Mouse (Mus musculus) liver, embryonic 12.5 days (tissue): ENCODE results near the gene 2410004B18Rik. TPM values are rescaled to one million over a fixed set of nuclear protein-coding genes. Genes with fewer than 3 reads are reported as not detected.

ENCODE experiments used
- ATAC-seq: fragments of 200-750 bp; cut with Nextera tagmentation; 2 replicates; pipeline ENCODE4 v1.8.0; 2017; ENCODE audit warnings: moderate number of reproducible peaks, mild to moderate bottlenecking, moderate library complexity
- H3K27ac ChIP-seq: fragments of 300-500 bp; sonication (generic); 2 replicates; pipeline ENCODE4 v1.5.1; 2016; ENCODE audit warnings: mild to moderate bottlenecking
- H3K27me3 ChIP-seq: fragments of 300-500 bp; sonication (generic); replicated peaks from 2 replicates; pipeline ENCODE4 v1.6.1; 2016; ENCODE audit warnings: mild to moderate bottlenecking, moderate library complexity
- H3K36me3 ChIP-seq: fragments of 300-500 bp; sonication (generic); 2 replicates; pipeline ENCODE4 v1.6.1; 2016; ENCODE audit warnings: mild to moderate bottlenecking, moderate library complexity
- H3K4me1 ChIP-seq: fragments of 300-500 bp; sonication (generic); 2 replicates; pipeline ENCODE4 v1.6.1; 2016
- H3K4me2 ChIP-seq: fragments of 300-500 bp; sonication (generic); 2 replicates; pipeline ENCODE4 v1.6.1; 2016; ENCODE audit warnings: mild to moderate bottlenecking, moderate library complexity
- H3K4me3 ChIP-seq: fragments of 300-500 bp; sonication (generic); 2 replicates; pipeline ENCODE4 v1.5.1; 2016; ENCODE audit warnings: mild to moderate bottlenecking, moderate library complexity
- H3K9ac ChIP-seq: fragments of 300-500 bp; sonication (generic); 2 replicates; pipeline ENCODE4 v1.6.1; 2016; ENCODE audit warnings: mild to moderate bottlenecking, moderate library complexity
- H3K9me3 ChIP-seq: fragments of 300-500 bp; sonication (generic); replicated peaks from 2 replicates; pipeline ENCODE4 v1.6.1; 2016; ENCODE audit warnings: mild to moderate bottlenecking, moderate library complexity
- WGBS: fragments of 180-500 bp; shearing (Covaris S2); methylation state at CpG from one replicate; pipeline ENCODE4 v1.1.7; 2016; ENCODE audit not compliant: insufficient replicate concordance; 5-methylcytosine and 5-hydroxymethylcytosine counted together
- polyA plus RNA-seq: library from polyadenylated mRNA; unstranded; fragments of >200 nt; fragmentation: Nextera tagmentation; extraction: Ambion mirVana; gene quantifications from 2 replicates; pipeline ENCODE4 v1.2.1, GENCODE M21; 2016

2410004B18Rik gene
- 25.6 and 27.4 TPM in 2 replicates for polyA plus RNA-seq

DNA sequence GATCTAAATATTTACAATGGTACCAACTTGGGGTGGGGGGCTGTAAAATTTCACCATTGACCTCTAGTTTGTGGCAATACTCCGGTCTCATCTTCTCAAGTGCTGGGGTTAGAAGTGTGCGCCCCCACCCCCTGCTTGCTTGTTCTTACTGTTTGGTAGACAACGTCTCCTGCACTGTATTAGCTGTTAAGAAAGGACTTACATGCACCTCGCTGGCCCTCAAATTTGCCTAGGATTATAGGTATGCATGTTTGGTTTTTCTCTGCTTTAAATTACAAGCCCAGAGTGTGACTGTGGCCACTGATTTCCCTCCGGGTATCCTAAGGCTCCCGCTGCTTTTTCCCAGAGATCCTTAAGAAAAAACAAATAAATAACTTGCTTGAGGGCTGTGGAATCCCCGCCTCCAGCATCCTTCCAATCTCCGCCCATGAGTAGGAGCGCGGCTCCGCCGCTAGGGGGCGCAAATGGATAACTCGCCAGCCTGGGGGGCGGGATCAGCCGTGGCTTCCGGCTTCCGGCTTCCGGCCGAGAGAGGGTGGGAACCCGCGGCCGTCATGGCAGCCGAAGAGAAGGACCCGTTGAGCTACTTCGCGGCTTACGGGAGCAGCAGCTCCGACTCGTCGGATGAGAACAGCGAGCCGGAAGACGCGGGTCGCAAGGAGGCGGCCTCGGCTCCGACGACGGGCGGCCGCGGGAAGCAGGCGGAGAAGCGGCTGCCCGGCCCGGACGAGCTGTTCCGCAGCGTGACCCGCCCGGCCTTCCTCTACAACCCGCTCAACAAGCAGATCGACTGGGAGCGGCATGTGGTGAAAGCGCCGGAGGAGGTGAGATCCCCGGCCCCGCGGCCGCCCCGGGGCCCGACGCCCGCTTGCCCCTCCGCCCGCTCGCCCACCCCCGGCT is at the start of gene 2410004B18Rik:
Gene 2410004B18Rik (plus strand): TSS at position 510 of the 900 bp plus-strand sequence.
- H3K9me3 ChIP-seq: no peaks in the 10 kb centered on the region
- H3K4me2 ChIP-seq: peak within 1 kb of the TSS; percentile 90
- peak within 1 kb of the TSS; percentile 84 for H3K4me3 ChIP-seq
- ATAC-seq: peak; percentile 90
- no peaks in the 10 kb centered on the region for H3K27me3 ChIP-seq
- H3K9ac ChIP-seq: peak within 1 kb of the TSS; percentile 87
- H3K27ac ChIP-seq: peak within 1 kb of the TSS; percentile 66
- peaks cover 40% of the 10 kb centered on the region for H3K4me1 ChIP-seq
- WGBS: 4% methylated on average over 68 of the region's 70 CpGs
- H3K36me3 ChIP-seq: peaks cover 38% of the 10 kb centered on the region

DNA sequence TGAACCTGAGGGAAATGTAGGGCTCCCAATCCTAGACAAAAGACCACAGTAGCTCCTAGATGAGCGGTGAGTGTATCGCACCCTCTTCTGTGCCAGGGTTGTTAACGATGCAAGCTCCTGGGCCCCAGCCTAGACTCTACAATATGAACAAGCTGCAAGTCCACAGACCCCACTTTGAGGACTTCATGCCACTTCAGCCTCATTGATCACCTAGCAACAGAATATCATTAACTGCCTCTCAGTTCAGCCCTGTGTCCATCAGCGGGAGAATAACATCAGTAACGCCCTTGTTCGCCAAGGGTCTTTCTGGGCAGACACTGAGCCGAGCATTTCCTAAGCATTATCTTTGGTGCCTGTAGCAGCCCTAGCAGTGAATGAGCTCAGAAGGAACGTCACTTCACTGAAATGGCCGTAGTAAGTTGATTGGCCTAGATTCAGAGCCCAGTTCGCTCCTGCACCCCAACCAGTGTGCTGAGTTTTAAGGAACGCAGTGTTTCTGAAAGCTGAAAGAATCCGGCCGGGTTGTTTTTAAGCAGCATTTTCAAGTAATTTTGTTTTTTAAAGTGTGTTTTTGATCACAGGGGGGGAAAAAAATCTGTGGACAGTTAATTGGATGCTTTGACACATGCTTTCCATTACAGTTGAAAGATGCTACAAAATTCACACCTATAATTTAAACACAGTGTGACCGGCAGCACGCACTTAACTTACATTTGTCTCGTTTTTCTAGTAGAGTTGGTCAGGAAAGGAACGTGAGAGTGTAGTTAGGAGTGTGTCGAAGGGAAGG is 47.3 kb upstream of the 2410004B18Rik start:
- Histone ChIP-seq H3K9ac (no peak overlapping the region), H3K9me3 (no peaks in the 10 kb centered on the region), H3K27me3 (no peaks in the 10 kb centered on the region), H3K4me2 (no peak overlapping the region), H3K4me1 (no peaks in the 10 kb centered on the region), H3K27ac (no peak overlapping the region), H3K4me3 (no peak overlapping the region), H3K36me3 (peaks cover 8% of the 10 kb centered on the region; the same call in 1 of the 2 replicates)
- WGBS: 83% methylated on average over 18 of the region's 18 CpGs
- ATAC-seq: no peak

DNA sequence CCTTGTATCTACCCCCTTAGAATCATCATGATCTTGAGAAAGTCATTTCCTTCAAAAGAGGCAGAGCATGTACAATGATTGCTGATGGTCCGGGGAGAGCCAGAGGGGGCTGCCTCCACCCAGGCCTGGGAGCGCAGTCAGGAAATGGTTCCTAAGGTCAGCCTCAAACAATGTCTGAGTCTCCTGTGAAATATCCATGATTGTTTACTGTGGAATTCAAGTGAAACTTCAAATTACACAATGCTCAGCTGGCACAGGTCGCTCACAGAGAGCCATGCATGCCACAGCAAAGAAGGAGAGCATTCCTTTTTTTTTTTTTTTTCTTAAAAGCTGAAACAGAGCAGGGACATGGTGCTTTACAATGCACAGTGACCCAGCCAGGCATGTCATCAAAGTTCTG is 45.4 kb upstream of the 2410004B18Rik start:
- no peak overlapping the region for H3K4me2 ChIP-seq
- H3K27me3 ChIP-seq: no peaks in the 10 kb centered on the region
- 60% methylated on average over 3 of the region's 3 CpGs for WGBS
- no peak overlapping the region for H3K9ac ChIP-seq
- H3K4me3 ChIP-seq: no peak overlapping the region
- ATAC-seq: no peak
- no peaks in the 10 kb centered on the region for H3K4me1 ChIP-seq
- H3K9me3 ChIP-seq: no peaks in the 10 kb centered on the region
- H3K36me3 ChIP-seq: peaks cover 8% of the 10 kb centered on the region; the same call in 1 of the 2 replicates
- H3K27ac ChIP-seq: no peak overlapping the region

DNA sequence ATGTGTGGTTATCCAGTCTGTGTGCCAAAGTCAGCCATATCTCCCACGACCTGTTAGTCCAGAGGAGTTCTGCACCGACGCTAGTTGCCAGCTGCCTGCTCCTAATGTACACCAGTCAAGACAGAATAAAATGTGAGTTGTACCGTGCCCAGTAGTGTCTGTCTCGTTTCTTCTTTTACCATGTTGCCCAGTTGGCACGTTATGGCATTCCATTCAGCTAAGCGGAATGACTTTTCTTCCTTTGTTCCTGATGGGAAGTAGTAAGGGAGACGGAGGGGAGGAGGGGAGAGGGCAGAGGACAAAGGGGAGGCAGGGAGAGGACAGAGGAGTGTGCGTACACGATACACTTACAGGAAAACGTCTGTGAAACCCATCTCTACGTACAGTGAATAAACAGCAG is 43.7 kb upstream of the 2410004B18Rik start:
- H3K9me3 ChIP-seq: no peaks in the 10 kb centered on the region
- no peak overlapping the region for H3K9ac ChIP-seq
- H3K27ac ChIP-seq: no peak overlapping the region
- no peaks in the 10 kb centered on the region for H3K27me3 ChIP-seq
- ATAC-seq: no peak
- H3K4me2 ChIP-seq: no peak overlapping the region
- H3K4me1 ChIP-seq: no peaks in the 10 kb centered on the region
- peaks cover 8% of the 10 kb centered on the region; the same call in 1 of the 2 replicates for H3K36me3 ChIP-seq
- H3K4me3 ChIP-seq: no peak overlapping the region
- WGBS: 76% methylated on average over 12 of the region's 12 CpGs

DNA sequence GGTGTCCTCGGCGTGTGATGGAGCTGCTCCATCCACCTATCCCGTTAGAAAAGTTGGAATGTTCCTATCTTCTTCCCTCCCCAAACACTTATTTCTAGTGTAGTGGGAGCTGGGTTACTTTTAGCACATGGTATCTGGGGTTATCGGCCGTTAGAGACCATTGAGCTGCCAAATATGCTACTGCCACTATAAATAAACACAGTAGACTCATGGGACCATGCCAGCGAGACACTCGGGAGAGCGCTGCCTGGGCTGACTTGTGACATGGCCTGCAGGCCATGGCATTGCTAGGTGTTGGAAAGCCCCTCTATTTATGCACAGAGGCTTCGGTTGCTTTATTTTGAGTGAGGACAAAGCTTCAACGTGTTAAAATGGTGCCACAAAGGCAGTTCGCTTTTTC is 40.1 kb upstream of the 2410004B18Rik start:
- no peaks in the 10 kb centered on the region for H3K27me3 ChIP-seq
- no peak overlapping the region for H3K27ac ChIP-seq
- H3K36me3 ChIP-seq: no peaks in the 10 kb centered on the region
- no peak overlapping the region for H3K4me3 ChIP-seq
- no peak overlapping the region for H3K4me2 ChIP-seq
- H3K9me3 ChIP-seq: no peaks in the 10 kb centered on the region
- H3K4me1 ChIP-seq: no peaks in the 10 kb centered on the region
- ATAC-seq: no peak
- no peak overlapping the region for H3K9ac ChIP-seq
- WGBS: 70% methylated on average over 11 of the region's 11 CpGs

DNA sequence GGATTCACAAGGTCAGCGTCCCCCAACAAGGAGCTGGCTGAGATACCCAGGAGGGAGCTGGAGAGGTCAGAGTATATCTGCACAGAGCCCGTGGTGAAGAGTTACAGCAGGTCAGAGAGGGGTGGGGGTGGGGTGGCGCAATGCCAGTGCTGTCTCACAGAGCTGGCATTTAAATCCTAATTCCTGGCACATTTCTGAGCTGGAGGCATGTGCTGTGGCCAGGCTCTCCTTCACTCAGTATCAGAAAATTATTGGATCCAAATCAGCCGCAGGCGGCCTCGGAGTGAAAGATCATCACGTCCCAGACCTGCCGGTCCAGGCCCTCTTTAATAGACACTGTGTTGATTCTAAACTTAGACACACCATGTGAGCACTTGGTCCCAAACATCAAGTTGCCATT is 38.0 kb upstream of the 2410004B18Rik start:
- H3K4me1 ChIP-seq: no peaks in the 10 kb centered on the region
- no peaks in the 10 kb centered on the region for H3K27me3 ChIP-seq
- no peak for ATAC-seq
- WGBS: 80% methylated on average over 8 of the region's 8 CpGs
- H3K4me3 ChIP-seq: no peak overlapping the region
- no peak overlapping the region for H3K27ac ChIP-seq
- no peaks in the 10 kb centered on the region for H3K9me3 ChIP-seq
- no peak overlapping the region for H3K9ac ChIP-seq
- H3K4me2 ChIP-seq: no peak overlapping the region
- H3K36me3 ChIP-seq: no peaks in the 10 kb centered on the region

DNA sequence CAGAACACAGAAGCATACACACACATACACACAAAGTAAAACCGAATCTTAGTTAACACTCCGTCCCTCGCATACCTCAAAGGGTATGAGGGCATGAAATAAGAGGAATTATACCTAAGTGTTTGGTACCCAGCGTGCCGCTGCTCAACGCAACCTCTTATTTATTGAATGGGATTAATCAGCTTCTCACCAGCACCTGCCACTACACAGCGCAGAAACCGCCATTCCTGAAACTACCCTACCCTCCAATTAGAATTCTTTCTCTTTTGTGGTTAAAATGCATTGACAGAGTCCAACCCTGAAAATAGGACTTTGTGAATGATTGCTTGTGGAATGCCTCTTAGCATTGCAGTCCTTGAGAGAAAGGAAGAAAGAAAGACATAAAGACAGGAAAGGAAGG is 34.3 kb upstream of the 2410004B18Rik start:
- Histone ChIP-seq H3K9me3 (no peaks in the 10 kb centered on the region), H3K4me1 (no peaks in the 10 kb centered on the region), H3K4me2 (no peak overlapping the region), H3K9ac (no peak overlapping the region), H3K4me3 (no peak overlapping the region), H3K36me3 (no peaks in the 10 kb centered on the region), H3K27me3 (no peaks in the 10 kb centered on the region), H3K27ac (no peak overlapping the region)
- ATAC-seq: no peak
- WGBS: 89% methylated on average over 8 of the region's 8 CpGs

DNA sequence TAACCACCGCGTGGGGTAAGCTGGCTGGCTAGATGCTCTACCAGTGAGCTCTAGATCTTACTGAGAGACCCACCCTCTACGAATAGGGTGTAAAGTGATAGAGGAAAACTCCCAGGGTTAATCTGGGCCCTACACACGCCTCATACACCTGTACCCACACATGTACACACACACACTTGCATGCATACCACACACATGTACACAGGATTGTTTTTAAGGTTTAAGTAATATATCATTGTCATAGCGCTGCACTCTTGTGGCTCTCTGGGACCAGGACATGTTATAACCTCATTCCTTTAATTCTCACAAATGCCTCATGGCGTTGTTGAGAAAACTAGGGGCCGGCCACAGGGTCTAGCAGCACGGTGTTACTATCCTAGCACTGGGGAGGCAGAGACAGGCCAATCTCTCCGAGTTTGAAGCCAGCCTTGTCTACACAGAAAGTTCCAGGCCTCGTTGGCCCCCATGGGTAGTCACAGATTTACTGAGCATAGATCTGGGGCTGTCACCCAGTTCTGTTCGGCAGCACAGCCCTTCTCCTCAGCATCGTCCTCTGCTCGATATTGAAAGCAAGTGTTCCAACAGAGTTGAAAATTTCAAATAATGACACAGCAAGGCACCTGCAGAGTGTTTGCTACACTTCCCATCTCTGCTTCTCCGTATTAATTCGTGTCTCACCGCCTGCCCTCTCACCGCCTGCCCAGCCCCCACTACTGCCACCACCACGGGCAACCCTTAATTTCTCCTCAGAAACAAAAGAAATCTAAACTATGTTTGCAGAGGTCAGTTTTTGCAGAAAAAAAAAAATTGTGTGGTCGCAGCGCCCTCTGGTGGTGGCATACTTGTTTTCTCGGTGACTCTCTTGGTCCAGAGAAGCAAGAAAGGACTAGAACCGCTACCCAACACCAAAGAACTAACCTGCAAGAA is 32.7 kb upstream of the 2410004B18Rik start:
- Histone ChIP-seq H3K4me3 (no peak overlapping the region), H3K27me3 (no peaks in the 10 kb centered on the region), H3K36me3 (no peaks in the 10 kb centered on the region), H3K4me1 (no peaks in the 10 kb centered on the region), H3K9ac (no peak overlapping the region), H3K4me2 (no peak overlapping the region), H3K27ac (no peak overlapping the region), H3K9me3 (no peaks in the 10 kb centered on the region)
- WGBS: 44% methylated on average over 22 of the region's 22 CpGs
- no peak for ATAC-seq

DNA sequence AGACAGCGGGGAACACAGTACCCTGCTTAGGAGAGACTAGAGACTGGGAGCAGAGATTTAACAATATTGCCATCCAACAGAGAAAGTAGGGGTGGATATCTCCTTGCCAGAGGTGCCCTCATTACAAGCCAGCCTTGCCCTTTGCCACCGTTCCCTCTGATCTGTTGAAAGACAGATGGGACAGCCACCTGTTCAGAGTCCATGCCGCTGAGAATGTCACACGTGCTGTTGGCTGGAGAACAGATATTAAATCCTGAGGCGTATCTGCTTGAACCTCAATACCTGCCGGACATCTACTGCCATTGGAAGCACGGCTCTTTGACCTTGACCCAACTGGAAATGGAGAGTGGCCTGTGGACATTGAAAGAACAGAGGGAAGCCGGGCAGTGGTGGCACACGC is 31.2 kb upstream of the 2410004B18Rik start:
- ATAC-seq: no peak
- H3K9me3 ChIP-seq: no peaks in the 10 kb centered on the region
- no peaks in the 10 kb centered on the region for H3K36me3 ChIP-seq
- no peak overlapping the region for H3K27ac ChIP-seq
- no peak overlapping the region for H3K9ac ChIP-seq
- no peak overlapping the region for H3K4me2 ChIP-seq
- H3K4me3 ChIP-seq: no peak overlapping the region
- 77% methylated on average over 9 of the region's 9 CpGs for WGBS
- H3K27me3 ChIP-seq: no peaks in the 10 kb centered on the region
- H3K4me1 ChIP-seq: no peaks in the 10 kb centered on the region

DNA sequence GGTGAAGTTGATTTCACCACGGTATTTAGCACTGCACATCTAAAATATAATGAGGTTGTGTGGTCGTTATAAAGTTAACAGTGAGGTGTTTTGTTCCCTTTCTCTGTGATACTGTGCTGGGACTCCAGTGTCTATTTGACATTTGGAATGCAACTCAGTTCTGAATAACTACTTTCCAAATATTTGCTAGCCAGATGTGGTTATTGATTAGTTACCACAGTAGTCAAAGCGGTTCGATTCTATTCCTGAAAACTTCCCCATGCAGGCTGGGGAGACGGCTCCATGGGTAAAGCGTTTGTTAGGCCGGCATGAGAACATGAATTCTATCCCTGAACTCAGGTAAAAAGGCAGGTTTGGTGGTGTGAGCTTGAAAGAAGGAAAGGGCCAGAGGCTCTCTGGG is 25.3 kb upstream of the 2410004B18Rik start:
- no peak overlapping the region for H3K9ac ChIP-seq
- H3K4me1 ChIP-seq: no peaks in the 10 kb centered on the region
- no peak for ATAC-seq
- H3K4me2 ChIP-seq: no peak overlapping the region
- H3K9me3 ChIP-seq: no peaks in the 10 kb centered on the region
- H3K4me3 ChIP-seq: no peak overlapping the region
- no peaks in the 10 kb centered on the region for H3K36me3 ChIP-seq
- no peaks in the 10 kb centered on the region for H3K27me3 ChIP-seq
- H3K27ac ChIP-seq: no peak overlapping the region
- 77% methylated on average over 7 of the region's 7 CpGs for WGBS

DNA sequence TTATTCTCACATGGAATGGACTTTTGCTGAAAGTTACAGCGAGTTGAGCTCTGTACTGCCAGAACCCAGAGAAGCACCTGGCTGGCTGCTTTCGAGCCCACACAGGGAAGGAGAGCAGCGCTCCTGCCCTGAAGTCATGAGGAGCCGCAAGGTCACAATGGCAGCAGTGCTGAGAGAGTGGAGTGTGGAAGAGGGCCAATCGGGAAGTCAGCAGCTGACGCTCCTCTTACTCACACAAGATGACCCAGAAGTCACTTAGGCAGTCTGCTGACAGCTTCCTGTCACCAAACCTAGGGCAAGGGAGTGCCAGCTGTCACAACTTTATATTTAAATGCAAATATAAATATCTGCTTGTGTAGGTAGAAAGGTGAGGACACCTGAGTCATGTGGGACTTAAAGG is 24.6 kb upstream of the 2410004B18Rik start:
- Histone ChIP-seq H3K36me3 (no peaks in the 10 kb centered on the region), H3K27me3 (no peaks in the 10 kb centered on the region), H3K4me1 (no peaks in the 10 kb centered on the region), H3K9ac (no peak overlapping the region), H3K9me3 (no peaks in the 10 kb centered on the region), H3K4me3 (no peak overlapping the region), H3K4me2 (no peak overlapping the region), H3K27ac (no peak overlapping the region)
- WGBS: 67% methylated on average over 6 of the region's 6 CpGs
- no peak for ATAC-seq
